Mouse (Mus musculus) liver, postnatal 0 days (tissue): ENCODE measurements around the gene Ccdc47. TPM values are rescaled to one million over a fixed set of nuclear protein-coding genes. Genes with fewer than 3 reads are reported as not detected.
A peak's percentile ranks its signal among the peaks of the same experiment; 100 is the strongest.
"Not testable (repeated sequence)": the region's sequence is repeated elsewhere in the genome, so short reads cannot be mapped to it uniquely, and the experiment has no call there.

Experiments
- ATAC-seq: fragments of 200-750 bp; cut with Nextera tagmentation; 2 replicates; pipeline ENCODE4 v1.8.0; 2017; ENCODE audit warnings: mild to moderate bottlenecking, moderate library complexity
- DNase-seq: peaks from one replicate; pipeline ENCODE4 v3.0.0-alpha.2; 2016
- H3K27ac ChIP-seq: fragments of 300-500 bp; sonication (generic); 2 replicates; pipeline ENCODE4 v1.5.1; 2014; ENCODE audit warnings: antibody characterized with exemption, moderate library complexity, mild to moderate bottlenecking, low read depth
- H3K27me3 ChIP-seq: fragments of 300-500 bp; sonication (generic); 2 replicates; pipeline ENCODE4 v1.6.1; 2014; ENCODE audit warnings: low read length, control low read depth, mixed read lengths; ENCODE audit not compliant: insufficient read depth
- H3K36me3 ChIP-seq: fragments of 300-500 bp; sonication (generic); replicated peaks from 2 replicates; pipeline ENCODE4 v1.6.1; 2014; ENCODE audit warnings: mild to moderate bottlenecking, control low read depth, low read length, moderate library complexity, mixed read lengths; ENCODE audit not compliant: insufficient read depth
- H3K4me1 ChIP-seq: fragments of 300-500 bp; sonication (generic); 2 replicates; pipeline ENCODE4 v1.6.1; 2014; ENCODE audit warnings: antibody characterized with exemption, mild to moderate bottlenecking, control low read depth; ENCODE audit not compliant: insufficient read depth
- H3K4me2 ChIP-seq: fragments of 300-500 bp; sonication (generic); 2 replicates; pipeline ENCODE4 v1.6.1; 2014; ENCODE audit warnings: low read depth, mild to moderate bottlenecking, low read length, moderate library complexity, mixed read lengths
- H3K4me3 ChIP-seq: fragments of 300-500 bp; sonication (generic); 2 replicates; pipeline ENCODE4 v1.5.1; 2014; ENCODE audit warnings: low read depth, low read length
- H3K9ac ChIP-seq: fragments of 300-500 bp; sonication (generic); replicated peaks from 2 replicates; pipeline ENCODE4 v1.6.1; 2014; ENCODE audit warnings: mild to moderate bottlenecking, moderate library complexity
- H3K9me3 ChIP-seq: fragments of 300-500 bp; sonication (generic); 2 replicates; pipeline ENCODE4 v1.6.1; 2016; ENCODE audit warnings: mild to moderate bottlenecking, control low read depth, low read length, mixed read lengths
- CTCF ChIP-seq: sonication (generic); IDR thresholded peaks from 2 replicates; pipeline ENCODE4 v1.5.1; 2016; ENCODE audit warnings: antibody characterized with exemption, low read depth
- EP300 ChIP-seq: IDR thresholded peaks from 2 replicates; pipeline ENCODE4 v1.6.1; 2016; ENCODE audit warnings: antibody characterized with exemption, low read depth, mild to moderate bottlenecking
- WGBS: fragments of 180-500 bp; shearing (Covaris S2); extraction: QIAGEN DNeasy Blood & Tissue Kit; methylation state at CpG from one replicate; pipeline ENCODE4 v1.1.7; 2014; ENCODE audit not compliant: insufficient replicate concordance; 5-methylcytosine and 5-hydroxymethylcytosine counted together
- polyA plus RNA-seq: library from polyadenylated mRNA; unstranded; fragments of >200 nt; fragmentation: Nextera tagmentation; extraction: Ambion mirVana; gene quantifications from 2 replicates; pipeline ENCODE4 v1.2.1, GENCODE M21; 2015

Ccdc47 gene
- polyA plus RNA-seq, 1 experiment from 2014 or later, result 34.6 TPM

- H3K27me3 ChIP-seq, result no peaks in the 10 kb centered on the region
- peak within 1 kb of the TSS; percentile 96 for H3K4me3 ChIP-seq
- peaks cover 59% of the 10 kb centered on the region for H3K36me3 ChIP-seq
- peaks cover 21% of the 10 kb centered on the region for H3K4me1 ChIP-seq
- no peak for TF ChIP-seq EP300
- TF ChIP-seq CTCF, result peak; percentile 51
- peak within 1 kb of the TSS; percentile 85 for H3K27ac ChIP-seq
- H3K4me2 ChIP-seq, result peak within 1 kb of the TSS; percentile 94
- H3K9me3 ChIP-seq, result no peaks in the 10 kb centered on the region
- peak within 1 kb of the TSS; percentile 88 for H3K9ac ChIP-seq
- 0% methylated on average over 42 of the region's 42 CpGs for WGBS
- DNase-seq (peak; percentile 99), ATAC-seq (peak; percentile 97)
These were observed 39.7 kb upstream of the Ccdc47 start, which contains the start of the genes Ftsj3 and Psmc5 for GRCm38 (mm10) chr11:106255685-106256451. TSS of gene Ftsj3 (minus strand) at chr11:106256079. TSS of gene Psmc5 (plus strand) at chr11:106256154.

DNA sequence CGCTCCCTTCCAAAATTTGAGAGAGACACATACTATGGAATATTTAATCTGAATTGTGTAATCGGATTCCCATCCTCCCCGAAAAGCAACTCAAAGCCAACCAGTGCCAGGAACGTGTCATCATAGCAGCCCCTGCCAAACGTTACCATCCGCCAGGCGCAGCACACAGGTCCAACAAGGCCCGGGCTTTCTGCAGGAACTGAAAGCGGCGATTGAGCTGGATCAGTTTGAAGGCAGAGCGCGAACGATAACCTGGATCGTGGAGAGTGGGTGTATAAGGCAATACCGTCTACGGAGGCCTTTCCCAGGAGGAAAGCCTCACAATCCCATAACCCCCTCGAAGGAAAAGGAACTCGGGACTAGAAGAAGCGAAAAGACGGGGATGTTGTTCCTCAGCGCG is 39.0 kb upstream of the Ccdc47 start:
- Histone ChIP-seq H3K27ac (peak overlapping the region; percentile 85), H3K9ac (peak overlapping the region; percentile 88), H3K4me1 (peaks cover 21% of the 10 kb centered on the region), H3K4me3 (peak overlapping the region; percentile 96), H3K4me2 (peak overlapping the region; percentile 94), H3K27me3 (no peaks in the 10 kb centered on the region), H3K9me3 (no peaks in the 10 kb centered on the region), H3K36me3 (peaks cover 64% of the 10 kb centered on the region)
- ATAC-seq (peak; percentile 20; the same call in 1 of the 2 replicates), DNase-seq (peak; percentile 52)
- 1% methylated on average over 22 of the region's 22 CpGs for WGBS
- TF ChIP-seq CTCF, result no peak
- TF ChIP-seq EP300, result no peak

GRCm38 (mm10) chr11:106254767-106255166 is 38.6 kb upstream of the Ccdc47 start:
- peak overlapping the region; percentile 94 for H3K4me2 ChIP-seq
- no peak for ATAC-seq
- peaks cover 68% of the 10 kb centered on the region for H3K36me3 ChIP-seq
- no peaks in the 10 kb centered on the region for H3K9me3 ChIP-seq
- peaks cover 21% of the 10 kb centered on the region for H3K4me1 ChIP-seq
- no peak for DNase-seq
- H3K27me3 ChIP-seq, result no peaks in the 10 kb centered on the region
- peak overlapping the region; percentile 85; the same call in 1 of the 2 replicates for H3K27ac ChIP-seq
- TF ChIP-seq CTCF (no peak), EP300 (no peak)
- peak overlapping the region; percentile 88 for H3K9ac ChIP-seq
- WGBS, result 21% methylated on average over 2 of the region's 2 CpGs
- H3K4me3 ChIP-seq, result peak overlapping the region; percentile 96

DNA sequence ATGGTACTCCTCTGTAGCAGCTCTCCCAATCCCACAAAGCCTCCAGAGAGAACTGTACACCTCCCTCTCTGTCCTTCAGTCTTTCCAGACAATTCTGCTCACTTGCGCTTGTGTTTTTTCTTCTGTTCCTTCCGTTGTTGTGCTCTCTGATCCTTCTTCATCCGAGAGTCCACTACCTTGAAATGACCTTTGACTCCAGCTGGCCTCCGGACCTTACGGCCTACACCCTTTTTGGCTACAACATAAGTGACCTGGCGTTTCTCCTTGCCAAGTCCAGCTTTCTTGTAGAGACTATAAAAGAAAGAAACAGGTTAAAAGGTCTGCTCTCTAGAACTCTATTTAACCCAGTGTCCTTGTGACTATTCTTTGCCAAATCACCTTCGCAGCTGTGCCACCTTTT is 33.2 kb upstream of the Ccdc47 start:
- Histone ChIP-seq H3K27ac (no peak overlapping the region), H3K4me2 (no peak overlapping the region), H3K36me3 (peaks cover 94% of the 10 kb centered on the region), H3K4me3 (no peak overlapping the region), H3K9ac (no peak overlapping the region), H3K27me3 (no peaks in the 10 kb centered on the region), H3K9me3 (no peaks in the 10 kb centered on the region), H3K4me1 (no peaks in the 10 kb centered on the region)
- WGBS, result 71% methylated on average over 7 of the region's 7 CpGs
- DNase-seq (no peak), ATAC-seq (no peak)
- TF ChIP-seq CTCF, result no peak

DNA sequence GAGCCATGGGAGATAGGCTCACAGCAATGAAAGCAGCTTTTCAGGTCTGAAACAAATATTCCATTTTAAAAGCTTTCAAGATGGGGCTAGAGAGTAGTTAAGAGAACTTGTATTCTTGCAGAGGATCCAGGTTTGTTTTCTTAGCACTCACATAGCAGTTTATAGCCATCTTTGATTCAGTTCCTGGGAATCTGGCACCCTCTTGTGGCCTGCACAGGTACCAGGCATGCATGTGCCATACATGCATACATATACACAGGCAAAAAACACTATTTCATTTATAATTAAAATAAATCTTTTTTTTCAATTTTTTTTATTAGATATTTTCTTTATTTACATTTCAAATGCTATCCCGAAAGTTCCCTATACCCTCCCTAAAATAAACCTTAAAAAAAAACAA is 30.7 kb upstream of the Ccdc47 start:
- no peak overlapping the region for H3K9ac ChIP-seq
- H3K9me3 ChIP-seq, result no peaks in the 10 kb centered on the region
- DNase-seq (no peak), ATAC-seq (no peak)
- no peak overlapping the region for H3K27ac ChIP-seq
- TF ChIP-seq CTCF, result peak; percentile 63
- TF ChIP-seq EP300, result no peak
- no peaks in the 10 kb centered on the region for H3K4me1 ChIP-seq
- no peak overlapping the region for H3K4me3 ChIP-seq
- H3K27me3 ChIP-seq, result no peaks in the 10 kb centered on the region
- peaks cover 93% of the 10 kb centered on the region for H3K36me3 ChIP-seq
- WGBS, result 88% methylated on average over 1 of the region's 1 CpGs
- no peak overlapping the region for H3K4me2 ChIP-seq

DNA sequence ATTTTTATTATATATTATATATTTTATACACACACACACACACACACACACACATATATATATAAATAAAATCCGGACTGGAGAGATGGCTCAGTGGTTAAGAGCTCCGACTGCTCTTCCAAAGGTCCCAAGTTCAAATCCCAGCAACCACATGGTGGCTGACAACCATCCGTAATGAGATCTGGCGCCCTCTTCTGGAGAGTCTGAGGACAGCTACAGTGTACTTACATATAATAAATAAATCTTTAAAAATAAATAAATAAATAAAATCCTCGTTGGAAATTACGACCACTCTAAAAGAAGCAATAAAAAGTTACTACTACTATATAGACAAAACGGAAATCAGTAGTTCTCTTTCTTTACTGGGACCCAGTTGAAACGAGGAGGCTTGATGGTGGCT is 17.8 kb upstream of the Ccdc47 start:
- not testable (repeated sequence) for H3K9me3 ChIP-seq, H3K4me2 ChIP-seq, H3K9ac ChIP-seq, H3K27ac ChIP-seq, ATAC-seq, H3K27me3 ChIP-seq, H3K4me1 ChIP-seq, DNase-seq, H3K4me3 ChIP-seq
- WGBS, result 76% methylated on average over 8 of the region's 8 CpGs
- peak; percentile 50 for TF ChIP-seq CTCF
- H3K36me3 ChIP-seq, result peaks cover 65% of the 10 kb centered on the region
